Mouse (Mus musculus) megakaryocyte-erythroid progenitor cell, adult 5 weeks (primary cell): ENCODE data around the gene Rcor3. TPM values are rescaled to one million over a fixed set of nuclear protein-coding genes. Genes with fewer than 3 reads are reported as not detected.

ENCODE experiments used
- polyA plus RNA-seq: library from polyadenylated mRNA; stranded (reverse); fragments of >175 nt; gene quantifications from 2 replicates; pipeline ENCODE4 v1.2.3, GENCODE M21; 2012

The Rcor3 gene
- 10.8 and 15.4 TPM in 2 replicates for polyA plus RNA-seq

DNA sequence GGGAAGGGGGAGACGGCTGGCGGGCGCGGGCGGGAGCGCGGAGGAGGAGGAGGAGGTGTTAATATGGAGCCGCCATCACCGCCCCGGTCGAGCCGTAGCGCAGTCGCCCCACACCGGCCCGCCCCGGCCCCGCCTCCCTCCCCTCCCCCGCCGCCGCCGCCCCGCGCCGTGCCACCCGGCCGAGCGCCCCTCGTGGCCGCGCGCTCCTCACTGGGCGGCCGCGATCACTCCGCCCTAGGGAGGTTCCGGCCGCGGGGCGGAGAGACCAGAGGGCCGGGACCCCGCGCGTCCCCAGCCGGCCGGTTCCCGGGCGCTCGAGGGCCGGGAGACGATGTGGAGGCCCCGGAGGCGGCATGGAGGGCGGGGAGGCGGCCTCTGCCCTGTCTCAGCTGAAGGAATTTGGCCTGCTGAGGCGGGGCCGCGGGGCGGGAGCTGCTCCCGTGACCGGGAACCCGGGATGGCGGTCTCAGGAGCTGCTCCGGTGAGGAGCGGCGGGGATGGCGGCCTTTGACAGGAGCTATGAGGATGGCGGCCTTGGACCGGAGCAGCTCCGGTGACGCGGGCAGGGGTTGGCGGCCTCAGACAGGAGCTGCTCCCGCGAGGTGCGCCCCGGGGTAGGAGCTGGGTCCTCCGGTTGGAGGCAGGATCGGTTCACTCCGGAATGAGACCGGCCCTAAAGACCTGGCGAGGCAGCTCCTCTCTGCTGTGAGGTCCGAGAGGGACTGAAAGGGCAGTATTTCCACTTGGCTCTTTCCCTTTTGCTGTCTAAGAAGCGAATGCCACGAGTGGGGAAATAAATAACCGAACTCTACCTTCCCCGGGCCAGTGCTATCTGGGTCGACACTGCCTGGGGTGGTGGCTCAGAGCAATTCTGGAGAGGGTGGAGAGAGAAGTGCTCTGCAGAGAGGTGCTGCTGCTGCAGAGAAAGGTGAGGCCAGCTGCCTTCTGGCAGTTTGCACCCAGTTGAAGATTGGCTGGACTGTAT is at the start of gene Rcor3:
Gene Rcor3, minus strand, starts transcription at position 137 of the 985 bp plus-strand sequence.

DNA sequence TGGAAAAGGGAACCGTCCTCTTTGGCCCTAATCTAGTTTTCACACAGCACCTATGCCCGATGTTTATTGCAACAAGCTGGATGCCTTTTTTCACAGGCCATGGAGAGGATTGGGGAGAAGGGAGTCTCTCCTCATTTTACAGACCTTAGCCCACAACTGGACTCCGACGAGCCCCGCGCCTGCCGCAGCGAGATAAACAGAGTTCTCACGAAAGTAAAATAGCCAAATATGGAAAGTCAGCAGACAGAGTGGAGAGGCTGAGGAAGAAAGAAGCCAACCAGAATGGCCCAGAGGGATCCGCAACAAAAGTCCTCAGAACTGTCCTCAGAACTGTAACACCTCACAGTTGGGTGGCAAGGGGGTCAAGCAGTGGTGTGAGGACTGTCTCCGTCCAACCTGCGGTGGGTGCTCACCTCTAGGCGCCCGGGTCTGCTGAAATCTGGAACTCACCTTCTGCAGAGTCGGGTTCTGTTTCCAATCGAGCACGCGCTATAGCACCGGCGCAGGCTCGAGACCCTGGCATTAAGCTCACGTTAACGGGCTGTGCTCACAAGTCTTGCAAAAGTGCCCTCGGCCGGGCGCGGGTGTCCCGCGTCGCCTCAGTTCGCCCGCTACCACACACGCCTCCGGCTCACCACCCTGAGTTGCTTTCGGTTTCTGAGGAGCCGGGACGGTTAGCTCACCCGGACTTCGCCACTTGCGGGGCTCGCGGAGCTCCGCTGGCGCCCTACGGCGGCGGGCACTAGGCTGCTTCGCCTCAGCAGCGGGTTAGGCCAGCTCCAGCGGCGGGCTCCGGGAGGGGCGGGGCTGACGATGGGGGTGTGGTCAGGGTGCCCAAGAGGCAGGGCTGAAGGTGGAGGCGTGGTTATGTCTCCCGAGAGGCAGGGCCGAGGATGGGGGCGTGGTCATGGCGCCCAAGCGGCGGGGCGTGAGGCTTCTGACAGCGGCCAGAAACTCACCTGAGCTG is 45.8 kb downstream of the Rcor3 start, which contains the start of gene Traf5:
Gene Traf5, minus strand, starts transcription at position 754 of the 967 bp plus-strand sequence.

Other genes starting within 250 kb of the Rcor3 start
- gene Slc30a1, start 231.3 kb downstream of the Rcor3 start, polyA plus RNA-seq = 10.7 and 18.2 TPM in 2 replicates
- 0.09 TPM in 1 of 2 replicates, not detected in the other for gene Rd3, start 160.7 kb downstream of the Rcor3 start, polyA plus RNA-seq
- gene Traf5, start 45.5 kb downstream of the Rcor3 start, polyA plus RNA-seq = 1.9 and 2.6 TPM in 2 replicates
- gene Kcnh1, start 52.7 kb upstream of the Rcor3 start, polyA plus RNA-seq = not detected in 2 replicates